Mouse (Mus musculus) CD4-positive, CD25-positive, alpha-beta regulatory T cell, adult 2 months (primary cell): Measurements from ENCODE around the gene Hfe2.
A peak's percentile ranks its signal among the peaks of the same experiment; 100 is the strongest.
"Not testable (repeated sequence)": the region's sequence is repeated elsewhere in the genome, so short reads cannot be mapped to it uniquely, and the experiment has no call there.

ENCODE experiments used
- DNase-seq: peaks from one replicate; pipeline ENCODE4 v3.0.0-alpha.2; 2012; ENCODE audit warnings: low read depth, low spot score

The Hfe2 gene

GRCm38 (mm10) chr3:96524914-96525313 lies at the start of gene Hfe2:
Hfe2 (plus strand) TSS chr3:96525172.
- no peak for DNase-seq

DNA sequence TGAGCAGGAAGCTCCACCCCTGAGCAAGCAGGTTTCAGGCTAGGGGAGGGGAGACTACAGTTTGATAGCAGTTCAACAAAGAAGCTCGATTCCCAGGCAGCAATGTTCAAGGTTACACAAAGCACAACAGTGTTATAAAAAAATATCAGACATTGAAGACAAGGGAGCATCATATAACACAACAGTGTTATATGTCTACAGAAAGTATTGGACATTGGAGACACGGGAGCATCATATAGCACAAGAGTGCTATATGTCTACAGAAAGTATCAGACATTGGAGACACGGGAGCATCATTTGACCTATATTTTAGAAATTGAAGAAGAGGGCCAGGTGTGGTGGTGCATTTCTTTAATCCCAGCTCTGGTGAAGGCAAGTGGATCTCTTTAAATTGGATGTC lies 47.9 kb upstream of the Hfe2 start:
- DNase-seq, result no peak

- no peak for DNase-seq
Measured at GRCm38 (mm10) chr3:96477558-96477957, 47.4 kb upstream of the Hfe2 start.

DNA sequence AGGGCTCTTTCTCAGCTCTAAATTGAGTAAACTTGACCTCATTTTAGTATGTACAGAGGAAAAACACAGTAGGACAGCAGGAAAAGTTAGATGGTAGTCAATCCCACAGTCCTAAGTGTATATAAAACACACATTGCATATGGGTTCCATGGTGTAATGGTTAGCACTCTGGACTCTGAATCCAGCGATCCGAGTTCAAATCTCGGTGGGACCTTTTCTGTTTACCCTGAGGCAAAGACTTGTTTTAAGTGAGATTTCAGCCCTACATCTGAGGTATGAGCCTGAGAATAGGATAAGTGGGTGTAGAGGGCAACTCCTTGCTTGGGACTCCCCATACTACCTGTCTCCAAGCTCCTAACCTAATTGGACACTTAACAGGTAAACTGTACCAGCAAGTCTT lies 45.7 kb upstream of the Hfe2 start:
- no peak for DNase-seq

DNA sequence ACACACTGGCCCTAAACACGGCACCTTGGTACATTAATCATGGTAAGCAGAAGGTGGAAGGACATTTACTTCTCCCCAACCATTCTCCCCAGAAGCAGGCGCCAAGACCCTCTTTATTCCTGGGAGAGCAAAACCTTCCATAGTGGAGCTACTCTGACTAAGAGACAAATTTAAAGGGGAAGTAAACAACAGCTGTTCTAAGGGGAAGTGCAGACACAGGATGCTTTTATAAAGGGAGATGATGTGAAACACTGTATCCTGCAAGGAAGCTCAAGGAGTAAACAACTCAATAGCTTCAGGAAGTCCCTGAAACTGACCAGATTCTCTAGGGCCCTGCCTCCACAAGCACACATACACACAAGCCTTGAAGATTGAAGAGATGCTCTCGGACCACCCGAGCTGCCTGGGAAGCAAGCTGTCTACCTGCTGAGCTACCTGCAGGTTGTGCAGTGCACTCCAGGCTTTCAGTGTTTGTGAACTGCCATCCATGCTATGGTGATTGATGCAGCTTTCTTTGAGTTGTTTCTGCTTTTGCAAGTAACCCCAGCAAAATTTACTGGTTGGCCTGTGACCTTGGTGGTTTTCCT lies 44.2 kb upstream of the Hfe2 start:
- no peak for DNase-seq

- no peak for DNase-seq
Measured at GRCm38 (mm10) chr3:96481856-96482255, 43.1 kb upstream of the Hfe2 start.

DNA sequence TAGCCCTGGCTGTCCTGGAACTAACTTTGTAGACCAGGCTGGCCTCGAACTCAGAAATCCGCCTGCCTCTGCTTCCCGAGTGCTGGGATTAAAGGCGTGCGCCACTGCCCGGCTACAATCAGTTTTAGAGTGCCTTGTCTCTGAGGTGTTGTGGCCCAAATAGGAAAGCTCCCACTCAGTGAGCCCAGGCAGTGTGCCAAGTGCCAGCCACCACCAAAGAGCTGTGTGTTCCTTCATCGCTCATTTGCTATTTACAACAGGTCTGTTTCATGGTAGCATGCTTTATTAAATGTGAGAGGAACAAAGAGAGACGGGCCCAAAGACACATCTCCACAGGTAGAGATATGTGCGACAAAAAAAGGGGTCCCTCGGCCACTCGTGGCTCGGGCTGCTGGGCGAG lies 42.5 kb upstream of the Hfe2 start:
- no peak for DNase-seq

DNA sequence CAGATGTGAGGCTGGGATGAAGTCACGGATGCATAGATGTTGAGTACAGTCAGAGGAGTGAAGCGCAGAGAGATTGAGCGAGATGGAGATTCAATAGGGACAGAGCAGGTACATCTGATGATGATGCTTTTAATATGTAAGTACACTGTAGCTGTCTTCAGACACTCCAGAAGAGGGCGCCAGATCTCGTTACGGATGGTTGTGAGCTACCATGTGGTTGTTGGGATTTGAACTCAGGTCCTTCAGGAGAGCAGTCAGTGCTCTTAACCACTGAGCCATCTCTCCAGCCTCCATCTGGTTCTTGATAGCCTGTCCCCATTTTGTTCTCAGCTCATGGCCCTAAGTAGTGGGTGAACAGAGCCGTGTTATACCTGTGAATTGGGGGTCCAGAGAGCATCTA lies 41.9 kb upstream of the Hfe2 start:
- DNase-seq, result not testable (repeated sequence)

DNA sequence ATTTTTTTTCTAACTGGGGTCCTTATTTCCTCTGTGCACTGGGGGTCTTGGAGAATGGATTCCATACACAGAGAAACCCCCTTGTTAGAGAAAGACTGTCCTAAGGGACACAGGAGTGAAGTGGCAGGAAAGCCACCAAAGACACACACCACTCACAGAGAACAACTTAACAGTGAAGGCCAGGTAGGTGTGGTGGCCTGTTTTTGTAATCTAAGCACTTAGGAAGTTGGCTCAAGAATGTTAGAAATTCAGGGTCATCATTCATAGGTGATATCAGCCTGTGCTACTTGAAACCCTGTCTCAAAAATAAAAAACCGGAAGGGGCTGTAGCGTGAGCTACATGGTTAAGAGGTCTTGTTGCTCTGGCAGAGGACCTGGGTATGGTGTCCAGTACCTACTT lies 41.0 kb upstream of the Hfe2 start:
- no peak for DNase-seq

DNA sequence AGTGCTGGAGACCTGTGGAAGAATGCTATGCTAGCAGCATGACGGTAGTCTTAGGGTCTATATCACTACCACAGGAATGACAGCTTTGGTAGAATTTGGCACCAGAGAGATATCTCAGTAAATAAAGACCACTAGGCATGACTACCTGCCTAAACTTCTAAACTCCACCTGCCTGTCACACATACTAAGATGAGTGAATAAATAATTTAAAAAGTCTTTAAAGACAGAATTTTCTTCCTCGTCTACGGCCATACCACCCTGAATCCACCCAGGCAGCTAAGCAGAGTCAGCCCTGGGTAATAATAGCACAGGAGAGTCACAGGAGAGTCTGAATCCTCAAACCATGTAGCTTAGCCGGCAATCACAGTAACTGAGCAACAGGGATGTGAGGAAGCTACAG lies 40.1 kb upstream of the Hfe2 start:
- no peak for DNase-seq

- DNase-seq, result no peak
Measured at GRCm38 (mm10) chr3:96485361-96485760, 39.6 kb upstream of the Hfe2 start.

DNA sequence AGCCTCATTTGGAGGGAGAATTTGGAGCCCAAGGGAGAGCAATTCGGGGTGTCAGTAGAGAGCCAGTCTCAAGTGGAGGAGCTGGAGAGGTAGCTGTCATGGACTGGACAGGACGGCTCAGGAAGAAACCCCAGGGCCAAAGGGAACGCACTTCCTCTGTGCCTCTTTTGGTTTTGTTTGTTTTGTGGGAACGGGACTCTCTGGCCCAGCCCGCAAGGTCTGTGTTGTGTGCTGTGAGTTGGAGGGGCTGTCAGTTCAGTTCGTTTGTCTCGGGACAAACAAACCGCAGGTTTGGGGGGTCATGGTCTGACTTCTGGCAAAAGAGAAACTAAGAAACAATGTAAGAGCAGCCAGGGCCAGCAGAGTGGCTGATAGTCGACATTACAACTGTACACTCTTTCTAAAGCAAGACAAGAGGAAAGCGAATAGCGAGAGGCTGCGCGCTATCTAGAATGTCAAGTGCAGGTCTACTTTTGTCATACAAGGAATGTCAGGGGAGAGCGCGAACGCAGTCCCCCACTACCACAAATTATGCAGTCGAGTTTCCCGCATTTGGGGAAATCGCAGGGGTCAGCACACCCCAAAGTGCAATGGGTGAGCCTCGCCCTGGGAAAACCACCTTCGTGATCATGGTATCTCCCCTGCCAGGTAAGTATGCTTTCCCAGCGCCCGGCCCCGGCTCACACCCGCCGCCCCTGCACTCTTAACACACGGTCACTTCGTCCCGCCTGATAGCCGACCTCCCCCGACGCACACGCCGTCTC lies 38.7 kb upstream of the Hfe2 start:
- not testable (repeated sequence) for DNase-seq

GRCm38 (mm10) chr3:96486828-96487559 lies 38.0 kb upstream of the Hfe2 start:
- DNase-seq, result peak; percentile 28

- DNase-seq, result peak; percentile 72
Measured at GRCm38 (mm10) chr3:96487596-96488289, 37.2 kb upstream of the Hfe2 start.

DNA sequence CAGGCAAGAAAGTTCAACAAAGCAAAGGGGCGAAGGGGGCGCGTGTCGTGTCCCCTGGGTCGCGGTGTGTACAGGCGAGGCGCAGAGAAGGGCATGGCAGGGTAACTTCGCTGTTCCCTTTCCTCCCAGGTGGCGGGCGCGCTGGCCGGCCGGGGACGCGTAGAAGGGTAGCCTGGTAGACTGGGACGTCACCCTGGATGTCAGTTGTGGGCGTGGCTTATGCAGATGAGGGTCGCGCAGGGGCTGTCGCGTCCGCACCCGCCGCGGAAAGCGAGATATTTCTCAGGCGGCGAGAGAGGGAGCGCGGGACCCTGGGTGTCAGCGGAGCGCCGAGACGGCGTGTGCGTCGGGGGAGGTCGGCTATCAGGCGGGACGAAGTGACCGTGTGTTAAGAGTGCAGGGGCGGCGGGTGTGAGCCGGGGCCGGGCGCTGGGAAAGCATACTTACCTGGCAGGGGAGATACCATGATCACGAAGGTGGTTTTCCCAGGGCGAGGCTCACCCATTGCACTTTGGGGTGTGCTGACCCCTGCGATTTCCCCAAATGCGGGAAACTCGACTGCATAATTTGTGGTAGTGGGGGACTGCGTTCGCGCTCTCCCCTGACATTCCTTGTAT lies 36.6 kb upstream of the Hfe2 start:
- DNase-seq, result not testable (repeated sequence)

DNA sequence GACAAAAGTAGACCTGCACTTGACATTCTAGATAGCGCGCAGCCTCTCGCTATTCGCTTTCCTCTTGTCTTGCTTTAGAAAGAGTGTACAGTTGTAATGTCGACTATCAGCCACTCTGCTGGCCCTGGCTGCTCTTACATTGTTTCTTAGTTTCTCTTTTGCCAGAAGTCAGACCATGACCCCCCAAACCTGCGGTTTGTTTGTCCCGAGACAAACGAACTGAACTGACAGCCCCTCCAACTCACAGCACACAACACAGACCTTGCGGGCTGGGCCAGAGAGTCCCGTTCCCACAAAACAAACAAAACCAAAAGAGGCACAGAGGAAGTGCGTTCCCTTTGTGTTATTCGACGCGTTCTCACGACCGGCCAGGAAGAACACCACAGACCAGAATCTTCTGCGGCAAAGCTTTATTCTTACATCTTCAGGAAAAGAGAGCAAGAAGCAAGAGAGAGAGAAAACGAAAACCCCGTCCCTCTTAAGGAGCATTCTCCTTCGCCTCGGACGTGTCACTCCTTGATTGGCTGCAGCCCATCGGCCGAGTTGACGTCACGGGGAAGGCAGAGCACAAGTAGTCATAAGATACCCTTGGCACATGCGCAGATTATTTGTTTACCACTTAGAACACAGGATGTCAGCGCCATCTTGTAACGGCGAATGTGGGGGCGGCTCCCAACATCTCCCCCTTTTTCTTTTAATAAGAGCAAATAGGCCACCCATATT lies 35.9 kb upstream of the Hfe2 start:
- not testable (repeated sequence) for DNase-seq

DNA sequence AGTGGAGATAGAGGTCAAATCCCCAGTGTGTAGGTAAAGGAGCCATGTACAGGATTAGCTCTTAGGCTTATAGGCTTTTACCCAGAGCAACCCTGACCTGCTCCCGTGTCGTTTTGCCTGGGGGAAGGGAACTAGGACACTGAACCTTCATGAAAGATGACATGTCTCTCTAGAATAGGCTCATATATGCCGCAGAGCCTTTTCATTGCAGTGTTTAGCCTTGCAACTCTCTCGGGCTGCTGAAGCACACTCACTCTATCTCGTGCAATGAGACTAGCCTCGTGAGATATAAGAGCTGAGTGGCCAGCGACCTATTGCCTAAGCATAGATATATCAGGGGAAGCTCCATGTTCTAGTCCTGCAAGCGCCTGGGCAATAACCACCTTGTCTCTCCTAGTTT lies 35.3 kb upstream of the Hfe2 start:
- DNase-seq, result not testable (repeated sequence)

DNA sequence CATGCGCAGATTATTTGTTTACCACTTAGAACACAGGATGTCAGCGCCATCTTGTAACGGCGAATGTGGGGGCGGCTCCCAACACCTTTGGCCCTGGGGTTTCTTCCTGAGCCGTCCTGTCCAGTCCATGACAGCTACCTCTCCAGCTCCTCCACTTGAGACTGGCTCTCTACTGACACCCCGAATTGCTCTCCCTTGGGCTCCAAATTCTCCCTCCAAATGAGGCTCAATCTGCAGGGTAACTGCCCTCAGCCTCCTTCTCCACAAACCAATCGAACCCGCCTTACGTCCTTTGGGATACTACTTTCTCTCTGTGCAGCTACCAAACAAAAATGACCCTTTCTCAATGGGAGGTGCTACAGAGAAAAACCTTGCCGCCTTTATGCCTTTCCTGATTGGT lies 30.5 kb upstream of the Hfe2 start:
- DNase-seq, result not testable (repeated sequence)

- DNase-seq, result no peak
Measured at GRCm38 (mm10) chr3:96494912-96495311, 30.1 kb upstream of the Hfe2 start.

GRCm38 (mm10) chr3:96495490-96496210 lies 29.3 kb upstream of the Hfe2 start:
- DNase-seq, result no peak
